Mouse (Mus musculus): ENCODE measurements at regions not wholly inside any gene's neighbourhood (a gene's known extent, or its start where the extent isn't known, plus 50 kb on each side); places are given as distances from the start of the nearest gene placed in this dataset.

- TF ChIP-seq CTCF (IDR thresholded peaks at IDR 0.05; ENCODE audit: low read depth, low read length) (no peak), POLR2A (IDR thresholded peaks at IDR 0.05; ENCODE audit: extremely low read depth, insufficient read depth, low read length) (no peak)
Measured at GRCm38 (mm10) chr15:51324211-51324610, 2560.5 kb upstream of the Gm7489 start.
